Mouse (Mus musculus) bone marrow, adult 2 months (tissue): Measurements from ENCODE around the gene Galnt3.

Experiments used
- CTCF ChIP-seq: fragments of 200-500 bp; IDR thresholded peaks from 2 replicates; pipeline ENCODE4 v1.5.1; 2011; ENCODE audit warnings: low read length, control low read depth; ENCODE audit not compliant: control insufficient read depth, insufficient read depth
- POLR2A ChIP-seq: fragments of 200-500 bp; IDR thresholded peaks from 2 replicates; pipeline ENCODE4 v1.6.1; 2011; ENCODE audit warnings: low read depth, mild to moderate bottlenecking, control low read depth, low read length, borderline replicate concordance; ENCODE audit not compliant: control insufficient read depth

DNA sequence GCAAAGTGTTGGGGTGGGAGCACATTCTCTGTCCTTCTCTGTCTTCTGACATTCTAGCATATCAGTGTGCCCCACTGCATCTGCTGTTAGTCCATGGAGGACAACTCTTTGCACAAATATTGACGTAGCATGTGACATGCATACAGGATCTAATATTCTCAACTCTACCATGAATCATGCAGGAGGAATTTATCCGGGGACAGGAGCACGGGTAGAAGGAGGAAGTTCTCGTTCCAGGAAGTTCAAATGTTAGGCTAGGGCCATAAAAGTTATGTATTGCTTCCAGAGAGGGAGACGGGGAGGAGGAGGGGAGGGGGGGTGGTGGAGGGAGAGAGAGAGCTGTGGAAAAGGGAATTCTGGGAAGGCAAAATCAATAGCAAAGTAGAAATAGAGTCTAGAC is 20.0 kb upstream of the Galnt3 start:
- no peak for TF ChIP-seq POLR2A
- no peak for TF ChIP-seq CTCF
